8 mouse cellular contexts compared by ENCODE assay signal in the genomic region with DNA sequence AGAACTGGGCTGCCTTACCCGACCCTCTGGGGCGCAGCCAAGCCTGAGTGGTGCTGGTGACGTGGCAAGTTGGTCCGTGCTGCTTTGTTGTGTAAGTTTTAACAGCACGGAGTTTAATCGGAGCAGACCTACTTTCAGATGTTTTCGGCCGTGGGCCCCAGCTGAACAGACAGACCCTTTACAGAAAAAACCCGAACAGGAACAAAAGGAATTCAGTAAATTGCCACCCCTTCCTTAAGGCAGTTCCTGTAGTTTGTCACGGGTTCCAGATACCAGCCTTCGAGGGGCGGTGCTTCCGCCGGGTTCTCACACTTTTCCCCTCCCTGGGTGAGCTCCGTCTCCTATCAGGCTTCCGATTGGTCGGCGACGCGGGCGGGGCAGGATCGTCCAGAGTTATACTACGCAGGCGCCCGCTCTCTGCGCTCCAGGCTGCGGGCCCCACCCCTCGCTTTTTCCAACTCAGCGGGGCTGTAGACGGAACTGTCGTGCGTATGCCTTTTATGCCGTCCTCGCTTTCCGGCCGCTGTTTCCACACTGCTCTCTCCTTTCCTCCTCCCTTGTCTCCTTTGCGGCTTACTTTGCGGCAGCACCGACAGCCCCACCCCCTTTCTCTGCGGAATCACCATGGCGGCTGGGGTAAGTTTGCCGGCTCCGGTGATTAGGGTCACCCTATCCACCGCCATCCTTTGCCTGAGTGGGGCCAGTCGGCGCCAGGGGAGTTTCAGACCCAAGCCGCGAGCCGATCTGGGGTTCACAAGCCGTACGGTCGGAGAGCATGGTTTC. TPM values are rescaled to one million over a fixed set of nuclear protein-coding genes. Genes with fewer than 3 reads are reported as not detected.
DNase-seq lines count a peak whose midpoint lies in the region; ATAC-seq lines count a peak whose summit lies in the region.

A gene (plus strand): TSS at position 452 of the 783 bp plus-strand sequence.

- H3K4me2 ChIP-seq in hindbrain, embryonic 12.5 days (replicated peaks): peak within 1 kb of the TSS; percentile 87

- DNase-seq in NIH3T3 (ENCODE audit: low read depth): peak; percentile 100
- DNase-seq in cerebellum, postnatal 10 days: peak; percentile 97 to 99
- DNase-seq in frontal cortex, postnatal 10 days (ENCODE audit: low spot score in 2 of 2): peak; percentile 99 to 100
- DNase-seq in layer of hippocampus, postnatal 14 days (ENCODE audit: low spot score in 2 of 2): peak; percentile 97 to 99
- DNase-seq in lung, postnatal 14 days: peak; percentile 98
- DNase-seq in retina, adult 2 months (ENCODE audit: low read depth, low spot score): peak; percentile 95
- DNase-seq in thymus, postnatal 36 days: peak; percentile 98 to 100

- peaks cover 27% of the 10 kb centered on the region for H3K4me1 ChIP-seq in hindbrain, embryonic 12.5 days

- peak within 1 kb of the TSS; percentile 66 for H3K4me3 ChIP-seq in hindbrain, embryonic 12.5 days

- peak; percentile 99 for ATAC-seq in hindbrain, embryonic 12.5 days (ENCODE audit: low FRiP score)

- peak within 1 kb of the TSS; percentile 82 for H3K9ac ChIP-seq in hindbrain, embryonic 12.5 days

- no peaks in the 10 kb centered on the region for H3K27me3 ChIP-seq in hindbrain, embryonic 12.5 days

- H3K36me3 ChIP-seq in hindbrain, embryonic 12.5 days: peaks cover 74% of the 10 kb centered on the region

- no peaks in the 10 kb centered on the region for H3K9me3 ChIP-seq in hindbrain, embryonic 12.5 days (replicated peaks)

- WGBS in hindbrain, embryonic 12.5 days: 1% methylated on average over 52 of the region's 52 CpGs

- H3K27ac ChIP-seq in hindbrain, embryonic 12.5 days: peak within 1 kb of the TSS; percentile 86

RNA-seq across cellular contexts. Expression of the gene that starts here (rescaled TPM):
- polyA plus RNA-seq in hindbrain, embryonic 12.5 days (2016; fragmentation: Nextera tagmentation; extraction: Ambion mirVana): 352 and 372 TPM in 2 replicates
- 100 to 1,000 TPM; 198 to 230 TPM for total RNA-seq in layer of hippocampus, postnatal 14 days (2021)

Comparison
In these comparisons a context has a peak if more than half of its experiments do, and no peak if none do; other contexts are left out.
1. Peak in every context shown above with its lines: DNase-seq, ATAC-seq, H3K4me3 ChIP-seq and H3K27ac ChIP-seq.